Mouse (Mus musculus): ENCODE data around the gene Panx1.

GRCm38 (mm10) chr9:14970805-14971525 lies 74.3 kb downstream of the Panx1 start:
- TF ChIP-seq CHD2 (IDR thresholded peaks at IDR 0.05; ENCODE audit: low read depth, low read length), result no peak
- no peak for TF ChIP-seq MAFK (IDR thresholded peaks at IDR 0.05; ENCODE audit: insufficient read depth, low read depth, low read length)
- no peak for TF ChIP-seq ZNF384 (IDR thresholded peaks at IDR 0.05; ENCODE audit: low read depth, low read length)

Data from ES-E14 (cell line).